Mouse (Mus musculus) lung, adult 10 weeks (tissue): Measurements from ENCODE around the gene Gal3st1. TPM values are rescaled to one million over a fixed set of nuclear protein-coding genes. Genes with fewer than 3 reads are reported as not detected.

Experiments
- polyA plus RNA-seq: library from polyadenylated mRNA; stranded (reverse); fragments of 350-450 nt; fragmentation: Illumina TruSeq; extraction: RNeasy Lipid Tissue Mini Kit (QIAGEN cat#74804); gene quantifications from one replicate; pipeline ENCODE4 v1.2.3, GENCODE M21; 2014; ENCODE audit warnings: low read depth, low replicate concordance; ENCODE audit not compliant: insufficient read depth

Gene Gal3st1
- polyA plus RNA-seq: 6.6 TPM

DNA sequence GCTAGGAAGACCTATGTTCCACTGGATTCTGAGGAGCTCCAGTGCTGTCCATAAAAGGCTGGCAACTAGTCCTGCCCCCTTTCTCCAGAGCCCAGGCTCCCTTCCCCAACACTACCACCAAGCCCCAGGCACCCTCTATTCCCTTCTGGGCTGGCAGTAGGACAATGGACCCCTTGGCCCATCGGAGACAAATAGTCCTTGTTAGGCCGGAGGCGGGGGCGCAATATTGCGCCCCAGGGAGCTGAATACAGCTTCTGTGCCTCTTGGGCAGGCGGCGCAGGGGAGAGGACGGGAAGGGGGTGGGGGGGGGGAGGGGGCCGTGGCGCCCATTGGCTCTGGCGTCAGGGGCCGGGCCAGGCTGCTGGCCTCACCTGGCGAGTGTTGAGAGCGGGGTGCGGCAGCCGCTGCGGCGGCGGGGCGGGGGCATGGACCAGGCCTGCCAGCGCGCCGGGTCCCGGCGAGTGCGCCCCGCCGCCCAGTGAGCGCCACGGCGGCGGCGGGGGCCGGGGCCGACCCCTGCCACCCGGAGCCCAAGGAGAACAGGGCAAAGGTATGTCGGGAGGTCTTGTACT, at the start of gene Gal3st1:
Gal3st1 (plus strand) TSS at position 346 of the 572 bp plus-strand sequence.

DNA sequence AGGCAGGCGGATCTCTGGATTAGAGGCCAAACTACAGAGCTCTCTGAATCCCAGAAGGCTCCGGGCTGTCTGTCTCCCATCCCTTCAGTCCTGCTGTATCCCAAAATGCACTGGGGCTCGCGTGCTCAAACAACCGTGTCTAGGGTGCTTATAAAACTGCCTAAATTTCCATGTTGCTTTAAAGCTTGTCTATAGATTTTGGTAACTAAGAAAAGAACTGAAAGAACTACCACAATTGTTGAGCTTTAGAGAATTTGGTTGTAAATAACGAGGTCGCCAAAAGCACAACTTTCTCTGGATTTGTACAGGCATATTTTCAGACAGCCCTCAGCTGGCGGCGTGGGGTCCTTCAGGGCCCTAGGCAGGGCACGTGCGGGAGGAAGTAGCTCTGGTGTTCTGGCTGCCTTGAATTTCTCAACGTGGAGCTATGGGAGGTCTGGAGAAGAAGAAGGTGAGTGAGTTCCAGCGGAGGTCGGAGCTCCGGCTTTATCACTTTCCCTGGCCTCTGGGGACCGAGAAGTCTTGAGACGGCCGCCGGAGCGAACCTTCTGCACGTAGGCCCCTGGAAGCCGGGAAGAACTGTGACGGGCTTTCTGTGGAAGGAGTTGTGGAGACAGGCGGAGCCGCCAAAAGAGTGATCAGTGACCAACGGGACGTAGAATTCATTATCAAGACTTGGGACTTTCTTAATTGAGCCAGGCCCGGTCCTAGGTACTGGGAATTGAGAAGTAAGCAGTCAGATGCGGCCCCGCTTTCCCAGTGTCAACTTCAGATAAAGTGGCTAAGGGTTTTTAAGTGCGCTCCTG, 19.6 kb upstream of the Gal3st1 start, which contains the start of gene Pes1:
Pes1 (plus strand) TSS at position 366 of the 806 bp plus-strand sequence.

DNA sequence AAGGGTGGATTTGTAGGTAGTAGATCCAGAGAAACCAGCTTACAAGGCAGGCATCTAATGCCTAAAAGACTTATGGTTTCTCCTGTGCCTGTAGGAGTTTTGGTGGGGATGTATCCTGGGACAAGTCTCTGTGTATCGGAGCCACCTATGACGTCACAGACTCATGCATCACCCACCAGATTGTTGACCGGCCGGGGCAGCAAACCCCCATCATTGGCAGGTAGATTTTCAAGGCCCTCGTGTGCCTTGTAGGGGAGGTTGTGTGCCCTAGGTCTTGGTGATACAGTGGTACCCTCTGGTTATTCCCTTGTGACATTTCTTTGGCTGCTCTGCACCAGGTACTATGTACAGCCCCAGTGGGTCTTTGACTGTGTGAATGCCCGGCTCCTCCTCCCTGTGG, 6.8 kb upstream of the Gal3st1 start, which contains the start of gene 4930556J24Rik:
4930556J24Rik (minus strand) TSS at position 101 of the 400 bp plus-strand sequence.

DNA sequence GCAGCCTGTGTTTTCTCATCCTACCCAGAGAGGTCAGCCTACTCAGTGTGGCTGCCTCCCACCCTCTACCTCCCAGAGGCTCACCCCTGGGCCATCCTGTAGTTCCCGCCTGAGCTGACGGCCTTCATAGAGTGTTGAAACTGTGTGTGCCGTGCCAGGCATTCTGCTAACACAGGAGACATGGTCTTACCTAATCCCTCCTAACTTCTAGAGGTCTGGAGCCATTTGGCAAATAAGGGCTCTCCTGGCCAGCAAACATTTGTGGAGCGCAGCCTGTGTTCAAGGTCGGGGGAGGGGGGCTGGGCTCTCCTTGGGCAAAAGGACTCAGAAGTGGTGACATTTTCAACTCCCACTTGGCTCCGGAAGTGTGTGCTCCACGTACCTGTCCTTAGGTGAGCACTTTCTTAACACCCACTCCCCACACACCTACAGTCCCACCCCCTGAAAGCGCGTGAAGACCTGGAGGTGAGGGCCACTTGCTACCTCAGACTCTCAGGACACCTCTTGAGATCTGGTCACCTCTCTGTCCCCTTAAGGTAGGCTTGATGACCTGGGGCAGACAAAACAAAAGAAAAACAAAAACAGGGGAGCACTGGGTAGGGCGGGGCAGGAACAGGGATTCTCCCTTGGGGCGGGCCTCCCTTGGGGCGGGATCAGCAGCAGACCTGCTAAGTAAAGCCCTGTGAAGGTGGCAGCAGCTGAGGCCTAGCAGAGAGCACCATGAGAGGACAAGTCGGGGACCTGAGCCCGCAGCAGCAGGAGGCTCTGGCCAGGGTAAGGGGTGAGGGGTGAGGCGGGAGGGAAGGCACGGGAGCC, 47.9 kb downstream of the Gal3st1 start, which contains the start of gene Sec14l4:
Sec14l4 (plus strand) TSS at position 337 of the 816 bp plus-strand sequence.

Other genes with a start within 250 kb of the Gal3st1 start
- 1.1 TPM for gene Osbp2, start 119.7 kb upstream of the Gal3st1 start, polyA plus RNA-seq
- 0.45 TPM for gene 4921536K21Rik, start 88.5 kb upstream of the Gal3st1 start, polyA plus RNA-seq
- 5.1 TPM for gene Dusp18, start 88.4 kb upstream of the Gal3st1 start, polyA plus RNA-seq
- gene Slc35e4, start 69.0 kb upstream of the Gal3st1 start, polyA plus RNA-seq: 12.5 TPM
- gene Tcn2, start 51.5 kb upstream of the Gal3st1 start, polyA plus RNA-seq: 145 TPM
- gene Pes1, start 19.7 kb upstream of the Gal3st1 start, polyA plus RNA-seq: 27.9 TPM
- gene 4930556J24Rik, start 6.9 kb upstream of the Gal3st1 start, polyA plus RNA-seq: not detected
- gene Sec14l4, start 47.8 kb downstream of the Gal3st1 start, polyA plus RNA-seq: 21.4 TPM
- gene Sec14l3, start 81.2 kb downstream of the Gal3st1 start, polyA plus RNA-seq: 340 TPM
- gene Mtfp1, start 111.8 kb downstream of the Gal3st1 start, polyA plus RNA-seq: 9.5 TPM
- gene Sec14l2, start 139.8 kb downstream of the Gal3st1 start, polyA plus RNA-seq: 10.4 TPM
- gene Rnf215, start 151.6 kb downstream of the Gal3st1 start, polyA plus RNA-seq: 33.5 TPM
- 9.7 TPM for gene Ccdc157, start 176.7 kb downstream of the Gal3st1 start, polyA plus RNA-seq
- gene Sf3a1, start 176.7 kb downstream of the Gal3st1 start, polyA plus RNA-seq: 12.0 TPM
- 31.0 TPM for gene Tbc1d10a, start 203.2 kb downstream of the Gal3st1 start, polyA plus RNA-seq
- gene Castor1, start 234.6 kb downstream of the Gal3st1 start, polyA plus RNA-seq: 9.7 TPM